In genomic region chr10:25246173-25246572, GRCm38 (mm10) we compare ENCODE assay signal across 9 mouse cellular contexts.
DNase-seq lines count a peak whose midpoint lies in the region; ATAC-seq and TF ChIP-seq lines count a peak whose summit lies in the region.
"Had no signal": no experiment of that assay in that cellular context is flagged by ENCODE, and none has a peak within 500 bp of the region (broad histone marks: within the 10 kb centered on the region; RNA-seq: fewer than 3 reads in every experiment).

No protein-coding gene starts in this region.

- no peak for ATAC-seq in stomach, postnatal 0 days (ENCODE audit: low FRiP score, low TSS enrichment)
- no peak for ATAC-seq in erythroid progenitor cell, adult 5-6 weeks (replicated peaks; ENCODE audit: low FRiP score, poor library complexity, severe bottlenecking)

- no peaks in the 10 kb centered on the region for H3K9me3 ChIP-seq in stomach, postnatal 0 days (ENCODE audit: control insufficient read depth, low read length)

- DNase-seq in heart, adult 2 months, result no peak
- no peak for DNase-seq in heart, postnatal 25 days (ENCODE audit: low spot score)
- peak; percentile 35 to 40 for DNase-seq in right cerebral cortex, postnatal 10 days (ENCODE audit: low spot score in 2 of 2)
- no peak for DNase-seq in right cerebral cortex, postnatal 36 days (ENCODE audit: low spot score in 2 of 2)
- no peak for DNase-seq in stomach, postnatal 0 days (ENCODE audit: low spot score)
- DNase-seq in heart, adult 18-20 months, result no peak
- DNase-seq: adrenal gland, adult 8-10 months had no signal

- TF ChIP-seq CTCF in heart, adult 2 months (IDR thresholded peaks at IDR 0.05), result peak; percentile 38
- TF ChIP-seq CTCF in embryonic fibroblast, embryonic 13.5 days (IDR thresholded peaks at IDR 0.05; ENCODE audit: borderline replicate concordance, insufficient read depth, low read length), result peak; percentile 63; the same call in 1 of the 2 replicates
- TF ChIP-seq CTCF in stomach, postnatal 0 days (IDR thresholded peaks at IDR 0.05; ENCODE audit: low read depth), result peak; percentile 61

- H3K27me3 ChIP-seq in heart, adult 2 months (ENCODE audit: control insufficient read depth, insufficient read depth, low read length), result no peaks in the 10 kb centered on the region
- H3K27me3 ChIP-seq in stomach, postnatal 0 days (ENCODE audit: control insufficient read depth, insufficient read depth, low read length), result no peaks in the 10 kb centered on the region

- H3K27ac ChIP-seq in heart, adult 2 months, result no peak overlapping the region
- H3K27ac ChIP-seq in embryonic fibroblast, embryonic 13.5 days (ENCODE audit: insufficient read depth, low read length), result no peak overlapping the region
- no peak overlapping the region for H3K27ac ChIP-seq in stomach, postnatal 0 days (replicated peaks)

- TF ChIP-seq POLR2A in heart, adult 2 months (IDR thresholded peaks at IDR 0.05; ENCODE audit: insufficient read depth, low read depth, low read length), result no peak
- TF ChIP-seq POLR2A in embryonic fibroblast, embryonic 13.5 days (IDR thresholded peaks at IDR 0.05; ENCODE audit: low read depth, low read length), result no peak

- H3K4me3 ChIP-seq in heart, adult 2 months, result no peak overlapping the region
- no peak overlapping the region for H3K4me3 ChIP-seq in embryonic fibroblast, embryonic 13.5 days (ENCODE audit: insufficient read depth, low read length)
- no peak overlapping the region for H3K4me3 ChIP-seq in stomach, postnatal 0 days (ENCODE audit: low read depth, low read length)

- H3K4me2 ChIP-seq in stomach, postnatal 0 days (replicated peaks; ENCODE audit: low read depth), result no peak overlapping the region

- no peak for TF ChIP-seq EP300 in heart, adult 2 months (IDR thresholded peaks at IDR 0.05; ENCODE audit: insufficient read depth, low read depth, low read length)
- no peak for TF ChIP-seq EP300 in stomach, postnatal 0 days (optimal IDR thresholded peaks at IDR 0.05)

- no peak overlapping the region for H3K9ac ChIP-seq in heart, adult 2 months (ENCODE audit: low read depth, low read length)
- H3K9ac ChIP-seq in stomach, postnatal 0 days (ENCODE audit: low read length), result no peak overlapping the region

- no peaks in the 10 kb centered on the region for H3K36me3 ChIP-seq in heart, adult 2 months (ENCODE audit: control insufficient read depth, insufficient read depth, low read length)
- H3K36me3 ChIP-seq in stomach, postnatal 0 days (ENCODE audit: control insufficient read depth, insufficient read depth, low read length), result no peaks in the 10 kb centered on the region

- intact Hi-C loops in heart, adult 2 months (cut with DNase I), result no loop called here
- intact Hi-C loops in heart, postnatal 25 days (cut with DNase I), result no loop called here

- H3K4me1 ChIP-seq in heart, adult 2 months (ENCODE audit: control insufficient read depth, insufficient read depth, low read length), result no peaks in the 10 kb centered on the region
- no peaks in the 10 kb centered on the region for H3K4me1 ChIP-seq in embryonic fibroblast, embryonic 13.5 days (ENCODE audit: control insufficient read depth, insufficient read depth, low read length)
- no peaks in the 10 kb centered on the region for H3K4me1 ChIP-seq in stomach, postnatal 0 days (replicated peaks; ENCODE audit: control insufficient read depth, insufficient read depth)

- H3K79me2 ChIP-seq in heart, adult 2 months (replicated peaks; ENCODE audit: control insufficient read depth, insufficient read depth, low read length), result no peaks in the 10 kb centered on the region

- 72% methylated on average over 4 of the region's 4 CpGs for WGBS in heart, adult 2 months
- 69% methylated on average over 4 of the region's 4 CpGs for WGBS in stomach, postnatal 0 days

Comparison
In these comparisons a context has a peak if more than half of its experiments do, and no peak if none do; other contexts are left out.
1. DNase-seq: peak in right cerebral cortex, postnatal 10 days (2 of 2); none in heart, adult 2 months (0 of 2), heart, postnatal 25 days (single experiment), right cerebral cortex, postnatal 36 days (0 of 2), stomach, postnatal 0 days (single experiment) and heart, adult 18-20 months (0 of 2).
2. Peak in every context shown above with its lines, with median percentiles within 50 percentile points of each other: CTCF ChIP-seq.